ENCODE assay signal across 9 mouse cellular contexts in the genomic region with DNA sequence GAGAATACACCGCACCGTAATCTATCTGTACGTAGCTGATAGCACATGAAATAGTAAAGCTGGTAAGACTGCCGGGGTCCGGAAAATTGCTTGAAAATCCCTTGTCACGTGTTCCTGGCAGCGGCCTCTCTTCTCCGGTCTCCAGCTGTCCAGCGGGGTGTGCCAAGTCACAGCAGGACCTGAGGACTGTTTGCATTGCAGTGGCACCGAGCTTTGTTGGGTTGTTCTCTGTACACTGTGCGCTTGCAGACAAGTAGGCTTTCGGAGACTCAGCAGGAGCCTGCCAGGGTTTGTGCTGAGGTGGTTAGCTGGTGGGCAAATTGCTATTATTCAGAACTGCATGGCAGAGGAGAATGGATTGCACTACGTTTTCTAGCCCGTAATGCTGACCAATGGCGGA.
DNase-seq lines count a peak whose midpoint lies in the region; ATAC-seq and TF ChIP-seq lines count a peak whose summit lies in the region.
"Had no signal": no experiment of that assay in that cellular context is flagged by ENCODE, and none has a peak within 500 bp of the region (broad histone marks: within the 10 kb centered on the region; RNA-seq: fewer than 3 reads in every experiment).

No protein-coding gene starts in this region.

- WGBS in neural tube, embryonic 14.5 days, result 26% methylated on average over 15 of the region's 15 CpGs
- 96% methylated on average over 15 of the region's 15 CpGs for WGBS in thymus, adult 2 months
- WGBS in kidney, adult 2 months, result 79% methylated on average over 15 of the region's 15 CpGs

- H3K4me2 ChIP-seq in neural tube, embryonic 14.5 days (ENCODE audit: low read depth, low read length), result peak overlapping the region; percentile 42

- no peaks in the 10 kb centered on the region for H3K9me3 ChIP-seq in neural tube, embryonic 14.5 days (ENCODE audit: control insufficient read depth, low read length)

- TF ChIP-seq POLR2A in thymus, adult 2 months (IDR thresholded peaks at IDR 0.05; ENCODE audit: control insufficient read depth, extremely low read depth, insufficient read depth, low read length, poor library complexity), result no peak
- no peak for TF ChIP-seq POLR2A in kidney, adult 2 months (IDR thresholded peaks at IDR 0.05; ENCODE audit: low read depth, low read length)

- peak; percentile 82 for ATAC-seq in neural tube, embryonic 14.5 days (ENCODE audit: low read depth)

- TF ChIP-seq CTCF in layer of hippocampus, adult 2 months (conservative IDR thresholded peaks at IDR 0.05), result no peak
- no peak for TF ChIP-seq CTCF in thymus, adult 2 months (IDR thresholded peaks at IDR 0.05; ENCODE audit: borderline replicate concordance, control insufficient read depth, extremely low read depth, insufficient read depth, low read length, poor library complexity)
- TF ChIP-seq CTCF in kidney, adult 2 months (conservative IDR thresholded peaks at IDR 0.05; ENCODE audit: insufficient read depth, insufficient read length, low read depth, low read length), result no peak

- H3K27ac ChIP-seq in layer of hippocampus, adult 2 months, result no peak overlapping the region
- peak overlapping the region; percentile 69; the same call in 1 of the 2 replicates for H3K27ac ChIP-seq in neural tube, embryonic 14.5 days (ENCODE audit: low read depth, low read length)
- no peak overlapping the region for H3K27ac ChIP-seq in thymus, adult 2 months (ENCODE audit: control insufficient read depth, insufficient read depth, low read length)
- no peak overlapping the region for H3K27ac ChIP-seq in kidney, adult 2 months (ENCODE audit: insufficient read depth, low read depth, low read length)

- H3K36me3 ChIP-seq in neural tube, embryonic 14.5 days (ENCODE audit: control insufficient read depth, insufficient read depth, low read length), result no peaks in the 10 kb centered on the region
- H3K36me3 ChIP-seq in thymus, adult 2 months (ENCODE audit: control insufficient read depth, insufficient read depth, low read length), result no peaks in the 10 kb centered on the region
- H3K36me3 ChIP-seq in kidney, adult 2 months (ENCODE audit: control insufficient read depth, insufficient read depth, low read length), result no peaks in the 10 kb centered on the region

- H3K9ac ChIP-seq in neural tube, embryonic 14.5 days (replicated peaks; ENCODE audit: low read depth, low read length), result peak overlapping the region; percentile 35; the same call in 1 of the 2 replicates

- peaks cover 14% of the 10 kb centered on the region; the same call in 1 of the 2 replicates for H3K4me1 ChIP-seq in neural tube, embryonic 14.5 days (ENCODE audit: control insufficient read depth, insufficient read depth, low read length)
- H3K4me1 ChIP-seq in thymus, adult 2 months (replicated peaks; ENCODE audit: control insufficient read depth, insufficient read depth, low read length), result no peaks in the 10 kb centered on the region
- no peaks in the 10 kb centered on the region for H3K4me1 ChIP-seq in kidney, adult 2 months (ENCODE audit: control insufficient read depth, insufficient read depth, low read length)

- H3K4me3 ChIP-seq in layer of hippocampus, adult 2 months, result peak overlapping the region; percentile 40
- peak overlapping the region; percentile 1; the same call in 1 of the 2 replicates for H3K4me3 ChIP-seq in neural tube, embryonic 14.5 days (ENCODE audit: low read depth, low read length)
- no peak overlapping the region for H3K4me3 ChIP-seq in thymus, adult 2 months (ENCODE audit: control insufficient read depth, insufficient read depth, low read length)
- H3K4me3 ChIP-seq in kidney, adult 2 months (ENCODE audit: insufficient read depth, low read depth, low read length), result no peak overlapping the region

- no peaks in the 10 kb centered on the region for H3K27me3 ChIP-seq in neural tube, embryonic 14.5 days (ENCODE audit: control insufficient read depth, insufficient read depth, low read length)
- no peaks in the 10 kb centered on the region for H3K27me3 ChIP-seq in thymus, adult 2 months (ENCODE audit: control insufficient read depth, insufficient read depth, low read length)
- H3K27me3 ChIP-seq in kidney, adult 2 months (replicated peaks; ENCODE audit: control insufficient read depth, insufficient read depth, low read length), result no peaks in the 10 kb centered on the region

- DNase-seq in layer of hippocampus, adult 2 months (ENCODE audit: low spot score in 2 of 2), result peak in 1 of 2 experiments; percentile 1
- DNase-seq in layer of hippocampus, adult 11-12 months (ENCODE audit: low spot score), result no peak
- peak; percentile 74 to 75 for DNase-seq in cerebellum, postnatal 36 days
- DNase-seq in layer of hippocampus, postnatal 10 days (ENCODE audit: low spot score in 2 of 2), result peak; percentile 42 to 55
- no peak for DNase-seq in thymus, adult 2 months
- DNase-seq in kidney, adult 2 months, result no peak
- DNase-seq in heart, postnatal 4 days, result no peak
- DNase-seq: adrenal gland, postnatal 10 days had no signal

Comparison
In these comparisons a context has a peak if more than half of its experiments do, and no peak if none do; other contexts are left out.
1. DNase-seq: peak in cerebellum, postnatal 36 days (2 of 2) and layer of hippocampus, postnatal 10 days (2 of 2); none in layer of hippocampus, adult 11-12 months (single experiment), thymus, adult 2 months (single experiment), kidney, adult 2 months (single experiment) and heart, postnatal 4 days (single experiment).
2. H3K4me3 ChIP-seq: peak in layer of hippocampus, adult 2 months (single experiment) and neural tube, embryonic 14.5 days (single experiment); none in thymus, adult 2 months (single experiment) and kidney, adult 2 months (single experiment).